Mouse (Mus musculus) CH12.LX (cell line): Measurements from ENCODE around the gene Igfals. TPM values are rescaled to one million over a fixed set of nuclear protein-coding genes. Genes with fewer than 3 reads are reported as not detected.

ENCODE experiments used
- DNase-seq: peaks from one replicate; pipeline ENCODE4 v3.0.0-alpha.2; 2013; ENCODE audit errors: extremely low read depth
- H3K27ac ChIP-seq: 2 replicates; pipeline ENCODE4 v1.5.1; 2012; ENCODE audit warnings: low read depth, mild to moderate bottlenecking, control low read depth, moderate library complexity; ENCODE audit not compliant: insufficient read depth
- H3K27me3 ChIP-seq: replicated peaks from 2 replicates; pipeline ENCODE3; 2012; ENCODE audit warnings: inconsistent platforms
- H3K36me3 ChIP-seq, 2 experiments: replicated peaks in 1 of 2; 2 replicates each; pipeline versions ENCODE3 to v1.6.1; 2012; ENCODE audit warnings: inconsistent platforms in 1 of 2, low read length in 1 of 2, mild to moderate bottlenecking in 1 of 2, mixed read lengths in 1 of 2, moderate library complexity in 1 of 2; ENCODE audit not compliant: control insufficient read depth in 1 of 2, insufficient read depth in 1 of 2
- H3K4me1 ChIP-seq, 2 experiments: 2 replicates each; pipeline ENCODE4 v1.6.1; 2012; ENCODE audit warnings: inconsistent platforms in 1 of 2, moderate library complexity in 1 of 2; ENCODE audit not compliant: insufficient read depth in 2 of 2, control insufficient read depth in 1 of 2
- H3K4me2 ChIP-seq: 2 replicates; pipeline ENCODE4 v1.6.1; 2012; ENCODE audit warnings: low read depth, mild to moderate bottlenecking, control low read depth; ENCODE audit not compliant: poor library complexity, insufficient read depth, severe bottlenecking
- H3K4me3 ChIP-seq, 3 experiments: fragments of 150-350 bp in 1 of 3; sonication (generic) in 1 of 3; replicated peaks in 1 of 3; 2 replicates each; pipeline versions ENCODE3 to v1.5.1; 2011 to 2012; ENCODE audit warnings: low read depth in 2 of 3, low read length in 2 of 3, mild to moderate bottlenecking in 2 of 3, moderate library complexity in 2 of 3, control low read depth in 1 of 3, improper control_type of control experiment in 1 of 3, inconsistent platforms in 1 of 3, mixed read lengths in 1 of 3; ENCODE audit not compliant: poor library complexity in 1 of 3
- H3K79me2 ChIP-seq: replicated peaks from 2 replicates; pipeline ENCODE4 v1.6.1; 2012; ENCODE audit warnings: mild to moderate bottlenecking, moderate library complexity; ENCODE audit not compliant: control insufficient read depth, poor library complexity, insufficient read depth, severe bottlenecking; ENCODE audit errors: extremely low read depth
- H3K9ac ChIP-seq: 2 replicates; pipeline ENCODE4 v1.6.1; 2012; ENCODE audit warnings: low read depth, mild to moderate bottlenecking, control low read depth, moderate library complexity; ENCODE audit not compliant: insufficient read depth
- H3K9me3 ChIP-seq: replicated peaks from 2 replicates; pipeline ENCODE3; 2012; ENCODE audit warnings: low read length, inconsistent platforms, mixed read lengths
- BHLHE40 ChIP-seq: IDR thresholded peaks from 2 replicates; pipeline ENCODE4 v1.6.1; 2011; ENCODE audit warnings: mild to moderate bottlenecking, low read depth, low read length, improper control_type of control experiment
- CHD1 ChIP-seq: IDR thresholded peaks from 2 replicates; pipeline ENCODE4 v1.6.1; 2012; ENCODE audit warnings: low read depth, low read length, improper control_type of control experiment, inconsistent platforms
- CHD2 ChIP-seq: IDR thresholded peaks from 2 replicates; pipeline ENCODE4 v1.6.1; 2011; ENCODE audit warnings: low read length, improper control_type of control experiment
- CTCF ChIP-seq, 2 experiments: IDR thresholded peaks in 1 of 2; conservative IDR thresholded peaks in 1 of 2; 2 replicates each; pipeline ENCODE4 v1.5.1; 2011 to 2012; ENCODE audit warnings: low read depth in 2 of 2, low read length in 2 of 2, improper control_type of control experiment in 1 of 2, inconsistent platforms in 1 of 2, mild to moderate bottlenecking in 1 of 2, moderate library complexity in 1 of 2
- HCFC1 ChIP-seq: IDR thresholded peaks from 2 replicates; pipeline ENCODE4 v1.6.1; 2012; ENCODE audit warnings: low read depth, mild to moderate bottlenecking, inconsistent platforms, low read length, improper control_type of control experiment
- IRF4 ChIP-seq: IDR thresholded peaks from 2 replicates; pipeline ENCODE4 v1.6.1; 2014; ENCODE audit warnings: low read depth, mild to moderate bottlenecking, inconsistent platforms, low read length, improper control_type of control experiment
- JUN ChIP-seq: IDR thresholded peaks from 2 replicates; pipeline ENCODE4 v1.6.1; 2011; ENCODE audit warnings: low read depth, mild to moderate bottlenecking, low read length, improper control_type of control experiment, moderate library complexity; ENCODE audit not compliant: insufficient read depth
- JUND ChIP-seq: conservative IDR thresholded peaks from 2 replicates; pipeline ENCODE4 v1.6.1; 2011; ENCODE audit warnings: low read depth, low read length, improper control_type of control experiment
- MAX ChIP-seq: IDR thresholded peaks from 2 replicates; pipeline ENCODE4 v1.6.1; 2011; ENCODE audit warnings: low read length, improper control_type of control experiment
- MEF2A ChIP-seq: IDR thresholded peaks from 2 replicates; pipeline ENCODE4 v1.6.1; 2014; ENCODE audit warnings: low read depth, mild to moderate bottlenecking, inconsistent platforms, low read length, improper control_type of control experiment, borderline replicate concordance
- NRF1 ChIP-seq: IDR thresholded peaks from 2 replicates; pipeline ENCODE4 v1.6.1; 2014; ENCODE audit warnings: low read depth, mild to moderate bottlenecking, inconsistent platforms, low read length, improper control_type of control experiment, moderate library complexity
- POLR2AphosphoS2 ChIP-seq: IDR thresholded peaks from 2 replicates; pipeline ENCODE4 v1.6.1; 2011; ENCODE audit warnings: low read depth, low read length, improper control_type of control experiment
- RAD21 ChIP-seq: IDR thresholded peaks from 2 replicates; pipeline ENCODE4 v1.6.1; 2011; ENCODE audit warnings: low read depth, mild to moderate bottlenecking, low read length, improper control_type of control experiment, moderate library complexity
- SIN3A ChIP-seq: IDR thresholded peaks from 2 replicates; pipeline ENCODE4 v1.6.1; 2012; ENCODE audit warnings: low read length, improper control_type of control experiment, inconsistent platforms
- SMC3 ChIP-seq: IDR thresholded peaks from 2 replicates; pipeline ENCODE4 v1.6.1; 2011; ENCODE audit warnings: low read depth, low read length, improper control_type of control experiment
- TCF12 ChIP-seq: IDR thresholded peaks from 2 replicates; pipeline ENCODE4 v1.6.1; 2014; ENCODE audit warnings: low read depth, mild to moderate bottlenecking, inconsistent platforms, low read length, improper control_type of control experiment
- UBTF ChIP-seq: IDR thresholded peaks from 2 replicates; pipeline ENCODE4 v1.6.1; 2012; ENCODE audit warnings: low read depth, mild to moderate bottlenecking, inconsistent platforms, low read length, improper control_type of control experiment, moderate library complexity
- ZC3H11A ChIP-seq: IDR thresholded peaks from 2 replicates; pipeline ENCODE4 v1.6.1; 2012; ENCODE audit warnings: low read depth, mild to moderate bottlenecking, inconsistent platforms, low read length, improper control_type of control experiment
- dilution Hi-C: fragments of 300-500 bp; cut with MboI; formaldehyde crosslinking; loops from 2 replicates; pipeline ENCODE4 v1.14.3; 2020; ENCODE audit warnings: low sequenced_read_pairs; ENCODE audit not compliant: extremely low pct_unique_long_range_greater_than_20kb, extremely low pct_ligation_motif_present
- in situ Hi-C: fragments of 300-500 bp; cut with MboI; formaldehyde crosslinking; loops from 3 replicates; pipeline ENCODE4 v1.14.3; 2019; ENCODE audit warnings: low sequenced_read_pairs, low pct_ligation_motif_present, low pct_unique_long_range_greater_than_20kb, mixed read lengths
- polyA plus RNA-seq: library from polyadenylated mRNA; unstranded; fragments of >175 nt; gene quantifications from 2 replicates; pipeline ENCODE4 v1.2.1, GENCODE M21; 2012; ENCODE audit warnings: low read depth; ENCODE audit not compliant: insufficient read length
- total RNA-seq, 2 experiments: library from RNA; depleted of rRNA; stranded (reverse); fragments of 300-350 nt in 1 of 2; fragments of >200 nt in 1 of 2; gene quantifications; 2 replicates each; pipeline ENCODE4 v1.2.3; 2012 to 2014

Gene Igfals
- total and polyA plus RNA-seq, 3 experiments = 5.0 to 9.8 (median 6.3) TPM

DNA sequence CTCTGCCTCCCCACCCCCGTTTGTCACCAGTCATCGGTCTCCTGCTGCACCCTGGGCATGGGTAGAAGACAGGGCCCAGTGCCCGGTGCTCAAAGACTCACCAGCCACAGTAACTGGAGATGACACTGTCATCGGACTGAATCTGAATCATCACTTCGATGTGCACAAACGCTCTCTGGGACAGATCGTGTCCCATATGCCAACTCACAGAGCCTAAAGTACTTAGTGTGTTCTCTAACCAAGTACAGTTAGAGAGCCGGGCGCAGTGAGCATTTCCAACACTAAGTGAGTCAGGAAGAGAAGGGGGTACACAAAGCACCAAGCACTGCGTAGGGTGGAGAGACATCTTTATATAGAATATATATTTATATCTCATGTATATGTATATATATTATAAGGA lies 2.1 kb downstream of the Igfals start:
- no peaks in the 10 kb centered on the region for H3K79me2 ChIP-seq
- no peak overlapping the region for H3K4me3 ChIP-seq
- no peak overlapping the region for H3K4me2 ChIP-seq
- in situ Hi-C loops = no loop called here
- TF ChIP-seq BHLHE40 (no peak), MAX (no peak), IRF4 (no peak), HCFC1 (no peak), SMC3 (no peak), NRF1 (no peak), CHD2 (no peak), CHD1 (no peak), SIN3A (no peak), CTCF (conservative IDR thresholded peaks at IDR 0.05 in 1 of 2, IDR thresholded peaks at IDR 0.05 in 1 of 2; ENCODE audit: low read depth in 2 of 2, low read length in 2 of 2) (no peak), JUND (no peak), MEF2A (no peak)
- no peaks in the 10 kb centered on the region for H3K27me3 ChIP-seq
- dilution Hi-C loops = no loop called here
- no peaks in the 10 kb centered on the region for H3K9me3 ChIP-seq
- DNase-seq = no peak
- H3K9ac ChIP-seq = no peak overlapping the region
- H3K27ac ChIP-seq = no peak overlapping the region
- no peaks in the 10 kb centered on the region for H3K4me1 ChIP-seq
- H3K36me3 ChIP-seq = peaks cover 20 to 83% of the 10 kb centered on the region in 2 experiments

DNA sequence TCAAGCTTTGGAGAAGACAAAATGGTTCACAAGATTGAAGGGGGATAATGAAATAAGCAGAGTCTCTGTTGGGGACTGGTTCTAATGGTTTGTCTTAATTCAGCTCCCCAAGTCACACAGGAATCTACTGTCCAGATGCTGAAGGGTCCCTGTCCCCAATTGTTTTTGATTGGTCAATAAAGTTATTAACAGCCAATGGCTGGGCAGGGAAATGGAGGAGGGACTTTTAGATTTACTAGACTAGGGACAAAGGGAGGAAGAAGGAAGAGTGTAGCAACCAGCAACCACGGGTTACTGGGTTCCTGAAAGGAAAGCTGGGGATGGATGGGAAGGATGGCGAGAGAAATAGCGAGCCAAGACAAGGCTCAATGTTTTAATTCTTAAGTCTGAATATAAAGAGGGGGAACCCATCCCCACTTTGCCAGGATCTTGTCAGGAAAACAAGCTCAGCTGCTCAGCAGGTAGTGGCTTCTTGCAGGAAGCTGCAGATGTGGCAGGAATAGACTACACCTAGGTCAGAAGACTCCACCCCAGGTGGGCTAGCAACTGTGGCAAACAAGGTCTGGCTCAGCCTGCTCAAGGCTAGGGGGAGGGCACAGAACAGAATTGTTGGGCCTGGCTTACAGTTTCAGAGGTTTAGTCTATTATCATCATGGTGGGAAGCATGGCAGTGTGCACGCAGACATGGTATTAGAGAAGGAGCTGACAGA lies 8.1 kb downstream of the Igfals start:
- H3K27ac ChIP-seq = no peak overlapping the region
- peaks cover 12 to 37% of the 10 kb centered on the region in 2 experiments for H3K4me1 ChIP-seq
- no peak overlapping the region for H3K9ac ChIP-seq
- H3K27me3 ChIP-seq = no peaks in the 10 kb centered on the region
- TF ChIP-seq UBTF (no peak), MAX (no peak), IRF4 (no peak), SIN3A (no peak), CTCF (conservative IDR thresholded peaks at IDR 0.05 in 1 of 2, IDR thresholded peaks at IDR 0.05 in 1 of 2; ENCODE audit: low read depth in 2 of 2, low read length in 2 of 2) (no peak), POLR2AphosphoS2 (no peak), CHD2 (no peak), CHD1 (no peak), BHLHE40 (no peak), RAD21 (no peak), ZC3H11A (no peak), TCF12 (no peak), JUN (no peak)
- TF ChIP-seq, all 38 proteins: peak for 0
- no peak overlapping the region for H3K4me3 ChIP-seq
- no peaks in the 10 kb centered on the region for H3K79me2 ChIP-seq
- H3K4me2 ChIP-seq = no peak overlapping the region
- dilution Hi-C loops = no loop called here
- no peak for DNase-seq
- no peaks in the 10 kb centered on the region for H3K9me3 ChIP-seq
- H3K36me3 ChIP-seq = peaks cover 0 to 38% of the 10 kb centered on the region in 2 experiments
- in situ Hi-C loops = no loop called here
